Comparison of ENCODE assay signal across 25 mouse cellular contexts in the genomic region with DNA sequence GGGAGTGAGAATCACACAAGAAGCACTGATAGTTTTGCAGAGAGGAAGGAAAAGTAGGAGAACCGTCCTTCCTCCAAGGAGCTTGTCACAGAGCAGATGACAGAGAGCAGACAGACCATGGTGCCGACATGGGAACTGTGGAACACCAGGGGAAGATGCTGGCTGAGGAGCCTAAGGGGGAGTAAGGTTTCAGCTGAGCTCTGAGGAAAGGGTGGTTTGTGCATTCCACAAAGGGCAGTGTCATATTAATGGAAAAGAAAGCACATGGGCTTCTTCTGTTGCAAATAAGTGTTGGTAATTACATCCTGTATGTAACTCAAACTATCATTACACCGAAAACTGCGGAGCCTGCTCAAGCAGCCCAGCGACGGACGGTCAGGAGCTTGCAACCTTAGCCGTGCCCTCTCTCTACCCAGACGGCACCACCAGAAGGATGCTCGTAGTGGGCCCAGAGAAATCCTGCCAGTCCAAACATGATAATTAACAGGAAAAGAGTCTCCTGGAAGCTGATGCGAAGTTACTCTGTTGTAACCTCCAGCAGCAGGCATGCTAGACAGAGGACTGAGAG.
DNase-seq lines count a peak whose midpoint lies in the region; ATAC-seq and TF ChIP-seq lines count a peak whose summit lies in the region.
"Had no signal": no experiment of that assay in that cellular context is flagged by ENCODE, and none has a peak within 500 bp of the region (broad histone marks: within the 10 kb centered on the region; RNA-seq: fewer than 3 reads in every experiment).

No protein-coding gene starts in this region.

- H3K9me3 ChIP-seq in kidney, postnatal 0 days (replicated peaks; ENCODE audit: low read length) = no peaks in the 10 kb centered on the region
- H3K9me3 ChIP-seq: embryonic facial prominence, embryonic 13.5 days; forebrain, embryonic 10.5 days; forebrain, embryonic 15.5 days; G1E; heart, embryonic 10.5 days; hindbrain, embryonic 13.5 days; intestine, embryonic 15.5 days had no signal

- no peaks in the 10 kb centered on the region for H3K36me3 ChIP-seq in kidney, postnatal 0 days (ENCODE audit: insufficient read depth, low read length)
- H3K36me3 ChIP-seq: embryonic facial prominence, embryonic 13.5 days; forebrain, embryonic 10.5 days; forebrain, embryonic 15.5 days; G1E; heart, embryonic 10.5 days; hindbrain, embryonic 13.5 days; intestine, embryonic 15.5 days had no signal

- no peak for ATAC-seq in kidney, postnatal 0 days (replicated peaks; ENCODE audit: low FRiP score, low read depth)
- ATAC-seq: CD4-positive, CD25-positive, alpha-beta regulatory T cell, adult 4 months; forebrain, embryonic 15.5 days; hindbrain, postnatal 0 days; intestine, embryonic 15.5 days had no signal

- no peak overlapping the region for H3K9ac ChIP-seq in kidney, postnatal 0 days (ENCODE audit: low read depth, low read length)
- H3K9ac ChIP-seq: embryonic facial prominence, embryonic 13.5 days; forebrain, embryonic 15.5 days; hindbrain, embryonic 13.5 days; intestine, embryonic 15.5 days had no signal

- intact Hi-C loops in heart, postnatal 25 days (cut with DNase I) = no loop called here

- H3K4me3 ChIP-seq in kidney, postnatal 0 days (replicated peaks; ENCODE audit: low read depth, low read length) = no peak overlapping the region
- H3K4me3 ChIP-seq: embryonic facial prominence, embryonic 13.5 days; erythroblast, embryonic 14.5 days; forebrain, embryonic 10.5 days; forebrain, embryonic 15.5 days; heart, embryonic 10.5 days; hindbrain, embryonic 13.5 days; intestine, embryonic 15.5 days had no signal

- DNase-seq in gastrocnemius, adult 18-20 months (ENCODE audit: low spot score) = peak; percentile 64
- DNase-seq in gastrocnemius, postnatal 10 days = no peak
- DNase-seq in heart, adult 11 months = peak; percentile 70
- no peak for DNase-seq in heart, postnatal 25 days (ENCODE audit: low spot score)
- DNase-seq in kidney, postnatal 0 days (ENCODE audit: low spot score) = peak; percentile 66
- DNase-seq in kidney, postnatal 4 days = no peak
- no peak for DNase-seq in urinary bladder, postnatal 36 days (ENCODE audit: low spot score in 2 of 2)
- no peak for DNase-seq in layer of hippocampus, postnatal 25 days (ENCODE audit: extremely low spot score in 1 of 2, low spot score in 1 of 2)
- DNase-seq: adrenal gland, adult 8-10 months; adrenal gland, postnatal 36 days; B cell, adult 2 months; cerebellum, adult 2 months; cerebellum, postnatal 10 days; heart, adult 18-20 months; heart, postnatal 10 days had no signal

- H3K27me3 ChIP-seq in kidney, postnatal 0 days (ENCODE audit: insufficient read depth, low read length) = no peaks in the 10 kb centered on the region
- H3K27me3 ChIP-seq: embryonic facial prominence, embryonic 13.5 days; forebrain, embryonic 15.5 days; hindbrain, embryonic 13.5 days; intestine, embryonic 15.5 days had no signal

- TF ChIP-seq CTCF in kidney, postnatal 0 days (IDR thresholded peaks at IDR 0.05; ENCODE audit: low read depth) = no peak

- no peaks in the 10 kb centered on the region for H3K4me1 ChIP-seq in kidney, postnatal 0 days (replicated peaks; ENCODE audit: insufficient read depth, low read length)
- H3K4me1 ChIP-seq: forebrain, embryonic 10.5 days; forebrain, embryonic 15.5 days; hindbrain, embryonic 13.5 days; intestine, embryonic 15.5 days had no signal

- 45% methylated on average over 11 of the region's 11 CpGs for WGBS in kidney, postnatal 0 days

- no peak overlapping the region for H3K4me2 ChIP-seq in kidney, postnatal 0 days (ENCODE audit: low read length)
- H3K4me2 ChIP-seq: embryonic facial prominence, embryonic 13.5 days; forebrain, embryonic 15.5 days; hindbrain, embryonic 13.5 days; intestine, embryonic 15.5 days had no signal

- no peak overlapping the region for H3K27ac ChIP-seq in kidney, postnatal 0 days
- H3K27ac ChIP-seq: embryonic facial prominence, embryonic 13.5 days; forebrain, embryonic 10.5 days; forebrain, embryonic 15.5 days; heart, embryonic 10.5 days; hindbrain, embryonic 13.5 days; hindbrain, postnatal 0 days; intestine, embryonic 15.5 days had no signal

Comparison
In these comparisons a context has a peak if more than half of its experiments do, and no peak if none do; other contexts are left out.
1. DNase-seq: peak in gastrocnemius, adult 18-20 months (single experiment), heart, adult 11 months (single experiment) and kidney, postnatal 0 days (single experiment); none in gastrocnemius, postnatal 10 days (single experiment), heart, postnatal 25 days (single experiment), kidney, postnatal 4 days (0 of 2), urinary bladder, postnatal 36 days (0 of 2) and layer of hippocampus, postnatal 25 days (0 of 2).